23 mouse cellular contexts compared by ENCODE assay signal in genomic region chr1:4570730-4571129, GRCm38 (mm10).
A peak's percentile ranks its signal among the peaks of the same experiment; 100 is the strongest.
DNase-seq lines count a peak whose midpoint lies in the region; ATAC-seq and TF ChIP-seq lines count a peak whose summit lies in the region.
"Had no signal": no experiment of that assay in that cellular context is flagged by ENCODE, and none has a peak within 500 bp of the region (broad histone marks: within the 10 kb centered on the region; RNA-seq: fewer than 3 reads in every experiment).

No protein-coding gene starts in this region.

- no peak overlapping the region for H3K9ac ChIP-seq in heart, embryonic 13.5 days
- H3K9ac ChIP-seq in midbrain, embryonic 14.5 days (replicated peaks; ENCODE audit: low read length): no peak overlapping the region
- H3K9ac ChIP-seq in midbrain, embryonic 16.5 days (ENCODE audit: low read depth, low read length): no peak overlapping the region

- TF ChIP-seq CTCF in kidney, adult 2 months (conservative IDR thresholded peaks at IDR 0.05; ENCODE audit: insufficient read depth, insufficient read length, low read depth, low read length): no peak

- WGBS in heart, embryonic 13.5 days: 88% methylated on average over 4 of the region's 4 CpGs
- WGBS in kidney, adult 2 months: 72% methylated on average over 4 of the region's 4 CpGs
- WGBS in midbrain, embryonic 14.5 days: 87% methylated on average over 4 of the region's 4 CpGs
- WGBS in midbrain, embryonic 16.5 days: 95% methylated on average over 4 of the region's 4 CpGs

- no peak for ATAC-seq in heart, embryonic 13.5 days (ENCODE audit: extremely low read depth, insufficient number of reproducible peaks, low FRiP score, low TSS enrichment)
- ATAC-seq in midbrain, embryonic 14.5 days (ENCODE audit: low FRiP score, low TSS enrichment): no peak
- ATAC-seq in midbrain, embryonic 16.5 days: no peak

- intact Hi-C loops in heart, postnatal 25 days (cut with DNase I): loop anchor here (10.0 kb wide), 2 partner anchors 84 to 194 kb away; no protein-coding TSS in a partner anchor

- no peak overlapping the region for H3K4me3 ChIP-seq in heart, embryonic 13.5 days
- H3K4me3 ChIP-seq in kidney, adult 2 months (ENCODE audit: insufficient read depth, low read depth, low read length): no peak overlapping the region
- no peak overlapping the region for H3K4me3 ChIP-seq in midbrain, embryonic 14.5 days (replicated peaks; ENCODE audit: low read depth, low read length)
- H3K4me3 ChIP-seq in midbrain, embryonic 16.5 days (ENCODE audit: low read depth, low read length): no peak overlapping the region

- peaks cover 23% of the 10 kb centered on the region; the same call in 1 of the 2 replicates for H3K27me3 ChIP-seq in heart, embryonic 13.5 days (replicated peaks)
- no peaks in the 10 kb centered on the region for H3K27me3 ChIP-seq in kidney, adult 2 months (replicated peaks; ENCODE audit: control insufficient read depth, insufficient read depth, low read length)
- H3K27me3 ChIP-seq in midbrain, embryonic 14.5 days (ENCODE audit: control insufficient read depth, insufficient read depth, low read length): no peaks in the 10 kb centered on the region
- no peaks in the 10 kb centered on the region for H3K27me3 ChIP-seq in midbrain, embryonic 16.5 days (ENCODE audit: control insufficient read depth, insufficient read depth, low read depth, low read length)
- H3K27me3 ChIP-seq: forebrain, embryonic 12.5 days; heart, embryonic 15.5 days; limb, embryonic 13.5 days; neural tube, embryonic 13.5 days had no signal

- 0 out of 2 replicates have a peak, but pooled peaks cover 6% of the 10 kb centered on the region for H3K4me1 ChIP-seq in heart, embryonic 13.5 days
- peaks cover 2% of the 10 kb centered on the region; the same call in 1 of the 2 replicates for H3K4me1 ChIP-seq in kidney, adult 2 months (ENCODE audit: control insufficient read depth, insufficient read depth, low read length)
- 0 out of 2 replicates have a peak, but pooled peaks cover 3% of the 10 kb centered on the region for H3K4me1 ChIP-seq in midbrain, embryonic 14.5 days (ENCODE audit: control insufficient read depth, insufficient read depth, low read length)
- H3K4me1 ChIP-seq in midbrain, embryonic 16.5 days (ENCODE audit: control insufficient read depth, insufficient read depth, low read length): peaks cover 6% of the 10 kb centered on the region; the same call in 1 of the 2 replicates
- H3K4me1 ChIP-seq: liver, embryonic 13.5 days had no signal

- TF ChIP-seq POLR2A in kidney, adult 2 months (IDR thresholded peaks at IDR 0.05; ENCODE audit: low read depth, low read length): no peak

- DNase-seq in heart, postnatal 25 days (ENCODE audit: low spot score): no peak
- DNase-seq in kidney, adult 2 months: peak; percentile 59
- no peak for DNase-seq in kidney, postnatal 4 days
- DNase-seq in midbrain, embryonic 14.5 days: peak; percentile 0
- no peak for DNase-seq in retina, postnatal 1 day
- DNase-seq: adrenal gland, postnatal 25 days; B cell, adult 2 months; cerebellum, adult 2 months; cerebellum, postnatal 14 days; gastrocnemius, postnatal 36 days; heart, adult 2 months; heart, postnatal 4 days; kidney, postnatal 36 days; liver, embryonic 13.5 days; lung, adult 18-20 months; lung, postnatal 4 days; thymus, postnatal 4 days had no signal

- no peak overlapping the region for H3K27ac ChIP-seq in heart, embryonic 13.5 days (replicated peaks)
- H3K27ac ChIP-seq in kidney, adult 2 months (ENCODE audit: insufficient read depth, low read depth, low read length): no peak overlapping the region
- no peak overlapping the region for H3K27ac ChIP-seq in midbrain, embryonic 14.5 days (replicated peaks; ENCODE audit: low read depth, low read length)
- H3K27ac ChIP-seq in midbrain, embryonic 16.5 days (ENCODE audit: low read length): no peak overlapping the region
- H3K27ac ChIP-seq: liver, embryonic 13.5 days had no signal

- peak overlapping the region; percentile 85; the same call in 1 of the 2 replicates for H3K4me2 ChIP-seq in heart, embryonic 13.5 days
- peak overlapping the region; percentile 73; the same call in 1 of the 2 replicates for H3K4me2 ChIP-seq in midbrain, embryonic 14.5 days (ENCODE audit: low read length)
- H3K4me2 ChIP-seq in midbrain, embryonic 16.5 days (ENCODE audit: low read length): no peak overlapping the region

- H3K36me3 ChIP-seq in heart, embryonic 13.5 days: no peaks in the 10 kb centered on the region
- no peaks in the 10 kb centered on the region for H3K36me3 ChIP-seq in kidney, adult 2 months (ENCODE audit: control insufficient read depth, insufficient read depth, low read length)
- H3K36me3 ChIP-seq in midbrain, embryonic 14.5 days (ENCODE audit: control insufficient read depth, insufficient read depth, low read length): no peaks in the 10 kb centered on the region
- no peaks in the 10 kb centered on the region for H3K36me3 ChIP-seq in midbrain, embryonic 16.5 days (ENCODE audit: control insufficient read depth, insufficient read depth, low read length)
- H3K36me3 ChIP-seq: forebrain, embryonic 12.5 days; heart, embryonic 15.5 days; limb, embryonic 13.5 days; liver, embryonic 13.5 days; neural tube, embryonic 13.5 days had no signal

- peaks cover 6% of the 10 kb centered on the region; the same call in 1 of the 2 replicates for H3K9me3 ChIP-seq in heart, embryonic 13.5 days
- H3K9me3 ChIP-seq in midbrain, embryonic 14.5 days (ENCODE audit: control insufficient read depth, low read length): peaks cover 5% of the 10 kb centered on the region; the same call in 1 of the 2 replicates
- H3K9me3 ChIP-seq in midbrain, embryonic 16.5 days (replicated peaks; ENCODE audit: control insufficient read depth, low read length, poor library complexity, severe bottlenecking): no peaks in the 10 kb centered on the region
- H3K9me3 ChIP-seq: forebrain, embryonic 12.5 days; heart, embryonic 15.5 days; limb, embryonic 13.5 days; liver, embryonic 13.5 days; neural tube, embryonic 13.5 days had no signal

Comparison
In these comparisons a context has a peak if more than half of its experiments do, and no peak if none do; other contexts are left out.
1. DNase-seq: peak in kidney, adult 2 months (single experiment) and midbrain, embryonic 14.5 days (single experiment); none in heart, postnatal 25 days (single experiment), kidney, postnatal 4 days (0 of 2) and retina, postnatal 1 day (single experiment).